Mouse (Mus musculus) liver, embryonic 16.5 days (tissue): ENCODE data around the gene C5ar1. TPM values are rescaled to one million over a fixed set of nuclear protein-coding genes. Genes with fewer than 3 reads are reported as not detected.

Experiments used
- ATAC-seq: fragments of 200-750 bp; cut with Nextera tagmentation; 2 replicates; pipeline ENCODE4 v1.8.0; 2017; ENCODE audit warnings: low read depth, mild to moderate bottlenecking, moderate number of reproducible peaks, moderate library complexity
- H3K27ac ChIP-seq: fragments of 300-500 bp; sonication (generic); 2 replicates; pipeline ENCODE4 v1.5.1; 2014; ENCODE audit warnings: mild to moderate bottlenecking, low read length
- H3K27me3 ChIP-seq: fragments of 300-500 bp; sonication (generic); 2 replicates; pipeline ENCODE4 v1.6.1; 2014; ENCODE audit warnings: low read depth, low read length, mixed read lengths; ENCODE audit not compliant: control insufficient read depth, insufficient read depth
- H3K36me3 ChIP-seq: fragments of 300-500 bp; sonication (generic); 2 replicates; pipeline ENCODE4 v1.6.1; 2014; ENCODE audit warnings: mild to moderate bottlenecking; ENCODE audit not compliant: control insufficient read depth, insufficient read depth
- H3K4me1 ChIP-seq: fragments of 300-500 bp; sonication (generic); 2 replicates; pipeline ENCODE4 v1.6.1; 2014; ENCODE audit warnings: low read depth, low read length, mixed read lengths; ENCODE audit not compliant: control insufficient read depth
- H3K4me2 ChIP-seq: fragments of 300-500 bp; sonication (generic); 2 replicates; pipeline ENCODE4 v1.6.1; 2014; ENCODE audit warnings: low read depth, low read length, mixed read lengths
- H3K4me3 ChIP-seq: fragments of 300-500 bp; sonication (generic); 2 replicates; pipeline ENCODE4 v1.5.1; 2014; ENCODE audit warnings: low read depth, mild to moderate bottlenecking, low read length
- H3K9ac ChIP-seq: fragments of 300-500 bp; sonication (generic); 2 replicates; pipeline ENCODE4 v1.6.1; 2014; ENCODE audit warnings: low read depth, low read length
- H3K9me3 ChIP-seq: fragments of 300-500 bp; sonication (generic); replicated peaks from 2 replicates; pipeline ENCODE4 v1.6.1; 2016; ENCODE audit warnings: low read length; ENCODE audit not compliant: control insufficient read depth
- WGBS: fragments of 180-500 bp; shearing (Covaris S2); extraction: QIAGEN DNeasy Blood & Tissue Kit; methylation state at CpG from one replicate; pipeline ENCODE4 v1.1.7; 2014; ENCODE audit not compliant: insufficient replicate concordance; 5-methylcytosine and 5-hydroxymethylcytosine counted together
- polyA plus RNA-seq: library from polyadenylated mRNA; unstranded; fragments of >200 nt; fragmentation: Nextera tagmentation; extraction: Ambion mirVana; gene quantifications from 2 replicates; pipeline ENCODE4 v1.2.1, GENCODE M21; 2015

The C5ar1 gene
- polyA plus RNA-seq, 1 experiment from 2014 or later: 4.6 TPM

- Histone ChIP-seq H3K36me3 (peaks cover 2% of the 10 kb centered on the region), H3K27ac (no peak overlapping the region), H3K27me3 (no peaks in the 10 kb centered on the region), H3K9me3 (no peaks in the 10 kb centered on the region), H3K4me1 (no peaks in the 10 kb centered on the region), H3K9ac (no peak overlapping the region), H3K4me3 (no peak overlapping the region), H3K4me2 (no peak overlapping the region)
- ATAC-seq: no peak
- 77% methylated on average over 13 of the region's 13 CpGs for WGBS
Measured at GRCm38 (mm10) chr7:16203505-16203903, 55.8 kb downstream of the C5ar1 start.

GRCm38 (mm10) chr7:16202756-16203504 lies 56.4 kb downstream of the C5ar1 start:
- 78% methylated on average over 15 of the region's 15 CpGs for WGBS
- H3K27me3 ChIP-seq: no peaks in the 10 kb centered on the region
- no peak overlapping the region for H3K9ac ChIP-seq
- no peaks in the 10 kb centered on the region for H3K9me3 ChIP-seq
- H3K36me3 ChIP-seq: peaks cover 4% of the 10 kb centered on the region
- no peak overlapping the region for H3K4me3 ChIP-seq
- H3K4me2 ChIP-seq: no peak overlapping the region
- H3K27ac ChIP-seq: no peak overlapping the region
- H3K4me1 ChIP-seq: no peaks in the 10 kb centered on the region
- no peak for ATAC-seq

- ATAC-seq: no peak
- H3K4me1 ChIP-seq: no peaks in the 10 kb centered on the region
- WGBS: 23% methylated on average over 6 of the region's 6 CpGs
- H3K27ac ChIP-seq: no peak overlapping the region
- no peak overlapping the region for H3K4me3 ChIP-seq
- peaks cover 4% of the 10 kb centered on the region for H3K36me3 ChIP-seq
- no peak overlapping the region for H3K9ac ChIP-seq
- no peaks in the 10 kb centered on the region for H3K9me3 ChIP-seq
- no peak overlapping the region for H3K4me2 ChIP-seq
- H3K27me3 ChIP-seq: no peaks in the 10 kb centered on the region
Measured at GRCm38 (mm10) chr7:16201136-16201535, 58.2 kb downstream of the C5ar1 start.

- H3K9ac ChIP-seq: no peak overlapping the region
- 76% methylated on average over 11 of the region's 11 CpGs for WGBS
- H3K27me3 ChIP-seq: no peaks in the 10 kb centered on the region
- H3K36me3 ChIP-seq: peaks cover 4% of the 10 kb centered on the region
- H3K27ac ChIP-seq: no peak overlapping the region
- no peak overlapping the region for H3K4me2 ChIP-seq
- no peak for ATAC-seq
- no peak overlapping the region for H3K4me3 ChIP-seq
- no peaks in the 10 kb centered on the region for H3K9me3 ChIP-seq
- no peaks in the 10 kb centered on the region for H3K4me1 ChIP-seq
Measured at GRCm38 (mm10) chr7:16198540-16198939, 60.8 kb downstream of the C5ar1 start.

GRCm38 (mm10) chr7:16197166-16197565 lies 62.2 kb downstream of the C5ar1 start:
- Histone ChIP-seq H3K9me3 (no peaks in the 10 kb centered on the region), H3K27me3 (no peaks in the 10 kb centered on the region), H3K4me2 (no peak overlapping the region), H3K4me1 (no peaks in the 10 kb centered on the region), H3K36me3 (peaks cover 4% of the 10 kb centered on the region), H3K4me3 (no peak overlapping the region), H3K9ac (no peak overlapping the region), H3K27ac (no peak overlapping the region)
- WGBS: 64% methylated on average over 5 of the region's 5 CpGs
- ATAC-seq: no peak

Other genes starting within 250 kb of the C5ar1 start
- gene Bicra, start 211.6 kb downstream of the C5ar1 start, polyA plus RNA-seq: 1.4 and 1.9 TPM in 2 replicates
- not detected in 2 replicates for gene Zfp541, start 197.7 kb downstream of the C5ar1 start, polyA plus RNA-seq
- 162 and 163 TPM in 2 replicates for gene Napa, start 161.1 kb downstream of the C5ar1 start, polyA plus RNA-seq
- 7.3 and 7.8 TPM in 2 replicates for gene Kptn, start 139.6 kb downstream of the C5ar1 start, polyA plus RNA-seq
- 0.02 TPM in 1 of 2 replicates, not detected in the other for gene Slc8a2, start 129.7 kb downstream of the C5ar1 start, polyA plus RNA-seq
- gene Meis3, start 84.5 kb downstream of the C5ar1 start, polyA plus RNA-seq: 1.1 and 1.6 TPM in 2 replicates
- 4.9 and 6.7 TPM in 2 replicates for gene Dhx34, start 37.5 kb downstream of the C5ar1 start, polyA plus RNA-seq
- 0.98 and 1.0 TPM in 2 replicates for gene C5ar2, start 15.4 kb downstream of the C5ar1 start, polyA plus RNA-seq
- gene Inafm1, start 14.1 kb upstream of the C5ar1 start, polyA plus RNA-seq: 3.5 and 4.4 TPM in 2 replicates
- gene Ccdc9, start 27.3 kb upstream of the C5ar1 start, polyA plus RNA-seq: 9.0 and 10.9 TPM in 2 replicates
- 3.0 and 4.1 TPM in 2 replicates for gene Bbc3, start 48.9 kb upstream of the C5ar1 start, polyA plus RNA-seq
- 84.3 and 90.7 TPM in 2 replicates for gene Sae1, start 128.3 kb upstream of the C5ar1 start, polyA plus RNA-seq
- 7.0 and 7.2 TPM in 2 replicates for gene Zc3h4, start 141.4 kb upstream of the C5ar1 start, polyA plus RNA-seq
- gene Tmem160, start 193.2 kb upstream of the C5ar1 start, polyA plus RNA-seq: 23.4 and 23.6 TPM in 2 replicates
- 0.12 TPM in 2 replicates for gene Npas1, start 218.2 kb upstream of the C5ar1 start, polyA plus RNA-seq